Mouse (Mus musculus) thymus, postnatal 14 days (tissue): ENCODE results near the gene Midn.
"Not testable (repeated sequence)": the region's sequence is repeated elsewhere in the genome, so short reads cannot be mapped to it uniquely, and the experiment has no call there.

ENCODE experiments used
- DNase-seq: peaks from one replicate; pipeline ENCODE4 v3.0.0; 2021

Midn gene

GRCm38 (mm10) chr10:80159021-80159560 is 11.0 kb downstream of the Midn start:
- DNase-seq = peak; percentile 79

- peak; percentile 100 for DNase-seq
Measured at GRCm38 (mm10) chr10:80159561-80160454, 11.7 kb downstream of the Midn start.

- DNase-seq = peak; percentile 59
Measured at GRCm38 (mm10) chr10:80160455-80161371, 12.6 kb downstream of the Midn start.

- peak; percentile 59 for DNase-seq
Measured at GRCm38 (mm10) chr10:80161522-80162242, 13.6 kb downstream of the Midn start.

- DNase-seq = no peak
Measured at GRCm38 (mm10) chr10:80162243-80162608, 14.2 kb downstream of the Midn start.

- DNase-seq = peak; percentile 46
Measured at GRCm38 (mm10) chr10:80162716-80163299, 14.7 kb downstream of the Midn start.

- DNase-seq = no peak
Measured at GRCm38 (mm10) chr10:80163721-80164120, 15.6 kb downstream of the Midn start.

- DNase-seq = peak; percentile 51
Measured at GRCm38 (mm10) chr10:80164161-80164997, 16.3 kb downstream of the Midn start.

GRCm38 (mm10) chr10:80164998-80165344 is 16.9 kb downstream of the Midn start:
- DNase-seq = peak; percentile 90

GRCm38 (mm10) chr10:80165392-80166128 is 17.5 kb downstream of the Midn start, which contains the start of gene Cirbp:
Gene Cirbp, plus strand, starts transcription at chr10:80165985.
- no peak for DNase-seq

GRCm38 (mm10) chr10:80166136-80166535 is 18.1 kb downstream of the Midn start:
- not testable (repeated sequence) for DNase-seq

GRCm38 (mm10) chr10:80167460-80168037 is 19.5 kb downstream of the Midn start:
- peak; percentile 99 for DNase-seq

- peak; percentile 91 for DNase-seq
Measured at GRCm38 (mm10) chr10:80168038-80168661, 20.1 kb downstream of the Midn start.

GRCm38 (mm10) chr10:80169070-80169469 is 21.0 kb downstream of the Midn start:
- DNase-seq = no peak

GRCm38 (mm10) chr10:80169651-80170050 is 21.6 kb downstream of the Midn start:
- DNase-seq = no peak

- no peak for DNase-seq
Measured at GRCm38 (mm10) chr10:80170052-80170451, 22.0 kb downstream of the Midn start.

- DNase-seq = no peak
Measured at GRCm38 (mm10) chr10:80170601-80171021, 22.5 kb downstream of the Midn start.

GRCm38 (mm10) chr10:80171252-80171651 is 23.2 kb downstream of the Midn start:
- DNase-seq = no peak

GRCm38 (mm10) chr10:80171760-80172526 is 23.9 kb downstream of the Midn start:
- peak; percentile 24 for DNase-seq
